Mouse (Mus musculus): ENCODE measurements at regions not wholly inside any gene's neighbourhood (a gene's known extent, or its start where the extent isn't known, plus 50 kb on each side); places are given as distances from the start of the nearest gene placed in this dataset.

DNA sequence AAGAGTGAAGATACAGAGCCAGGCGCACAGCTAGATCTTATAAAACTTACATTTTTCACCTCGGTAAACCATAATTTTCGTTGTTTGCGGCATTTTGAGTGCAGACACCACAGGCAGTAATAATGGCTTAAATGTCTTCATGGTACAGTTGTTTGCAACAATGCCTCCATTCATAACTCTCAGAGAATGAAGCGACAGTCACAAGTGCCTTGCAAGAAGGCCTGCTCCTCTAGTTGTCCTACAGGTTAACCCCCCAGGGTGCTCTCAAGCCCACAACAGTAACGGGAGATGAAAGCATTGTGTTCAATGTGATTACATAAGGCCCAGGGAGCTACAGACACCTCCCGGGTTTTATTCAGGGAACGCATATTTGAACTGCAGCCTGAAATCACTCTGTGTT, 150.1 kb upstream of the Fat1 start:
- Histone ChIP-seq H3K9me3 (ENCODE audit: control insufficient read depth, low read length) (no peaks in the 10 kb centered on the region), H3K36me3 (replicated peaks; ENCODE audit: control insufficient read depth, insufficient read depth) (no peaks in the 10 kb centered on the region), H3K27me3 (ENCODE audit: control insufficient read depth, insufficient read depth, low read length) (no peaks in the 10 kb centered on the region), H3K4me3 (replicated peaks; ENCODE audit: low read length) (no peak overlapping the region), H3K4me1 (replicated peaks; ENCODE audit: control insufficient read depth, insufficient read depth, low read length) (no peaks in the 10 kb centered on the region), H3K4me2 (replicated peaks) (no peak overlapping the region), H3K9ac (no peak overlapping the region), H3K27ac (no peak overlapping the region)
- no peak for ATAC-seq (ENCODE audit: low FRiP score)
- no peak for DNase-seq (ENCODE audit: low spot score)
- 31% methylated on average over 8 of the region's 8 CpGs for WGBS

- Histone ChIP-seq H3K4me1 (replicated peaks; ENCODE audit: control insufficient read depth, insufficient read depth, low read length) (no peaks in the 10 kb centered on the region), H3K4me2 (replicated peaks) (no peak overlapping the region), H3K36me3 (replicated peaks; ENCODE audit: control insufficient read depth, insufficient read depth) (no peaks in the 10 kb centered on the region), H3K27me3 (ENCODE audit: control insufficient read depth, insufficient read depth, low read length) (no peaks in the 10 kb centered on the region), H3K4me3 (replicated peaks; ENCODE audit: low read length) (no peak overlapping the region), H3K9me3 (ENCODE audit: control insufficient read depth, low read length) (no peaks in the 10 kb centered on the region), H3K9ac (no peak overlapping the region), H3K27ac (no peak overlapping the region)
- DNase-seq (ENCODE audit: low spot score) (no peak), ATAC-seq (ENCODE audit: low FRiP score) (no peak)
- WGBS = 88% methylated on average over 5 of the region's 5 CpGs
Measured at GRCm38 (mm10) chr8:44786740-44787139, 148.5 kb upstream of the Fat1 start.

DNA sequence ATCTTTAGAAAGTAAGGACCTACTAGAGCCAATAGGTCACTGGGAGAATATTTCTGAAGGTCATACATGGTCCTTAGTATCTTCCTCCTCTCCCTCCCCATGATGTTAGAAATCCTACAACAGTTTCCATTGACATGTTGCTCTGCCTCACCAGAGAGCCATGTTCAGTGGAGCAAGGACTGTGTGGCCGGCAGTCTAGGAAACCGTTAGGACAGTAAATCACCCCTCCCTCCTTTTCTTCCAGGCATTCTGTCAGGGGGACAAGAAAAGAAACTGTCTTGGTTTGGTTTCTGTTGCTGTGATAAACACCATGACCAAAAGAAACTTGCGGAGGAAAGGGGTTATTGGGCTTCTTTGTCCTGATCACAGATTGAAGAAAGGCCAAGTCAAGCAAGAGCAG, 147.0 kb upstream of the Fat1 start:
- Histone ChIP-seq H3K27ac (no peak overlapping the region), H3K27me3 (ENCODE audit: control insufficient read depth, insufficient read depth, low read length) (no peaks in the 10 kb centered on the region), H3K9ac (no peak overlapping the region), H3K4me2 (replicated peaks) (no peak overlapping the region), H3K4me1 (replicated peaks; ENCODE audit: control insufficient read depth, insufficient read depth, low read length) (no peaks in the 10 kb centered on the region), H3K36me3 (replicated peaks; ENCODE audit: control insufficient read depth, insufficient read depth) (no peaks in the 10 kb centered on the region), H3K9me3 (ENCODE audit: control insufficient read depth, low read length) (no peaks in the 10 kb centered on the region), H3K4me3 (replicated peaks; ENCODE audit: low read length) (no peak overlapping the region)
- no peak for ATAC-seq (ENCODE audit: low FRiP score)
- 62% methylated on average over 3 of the region's 3 CpGs for WGBS
- no peak for DNase-seq (ENCODE audit: low spot score)

DNA sequence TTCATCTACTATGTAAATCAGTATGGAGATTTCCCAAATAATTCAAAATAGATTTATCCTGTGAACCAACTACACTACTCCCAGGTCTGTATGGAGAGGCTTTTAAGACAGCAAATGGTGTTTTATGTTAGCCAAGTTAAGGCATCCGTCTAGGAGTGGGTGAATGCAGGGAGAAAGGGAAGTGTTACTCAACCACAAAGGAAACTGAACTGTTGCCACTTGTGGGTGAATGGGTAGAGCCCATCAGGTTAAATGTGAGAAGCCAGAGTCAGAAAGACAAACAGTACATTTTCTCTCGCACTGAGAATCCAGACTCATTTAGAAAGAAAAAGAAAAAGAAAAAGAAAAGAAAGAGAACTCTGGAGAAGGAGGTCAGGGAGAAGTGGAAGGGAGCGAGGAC, 135.7 kb upstream of the Fat1 start:
- Histone ChIP-seq H3K4me1 (replicated peaks; ENCODE audit: control insufficient read depth, insufficient read depth, low read length) (no peaks in the 10 kb centered on the region), H3K9ac (no peak overlapping the region), H3K27me3 (ENCODE audit: control insufficient read depth, insufficient read depth, low read length) (no peaks in the 10 kb centered on the region), H3K4me2 (replicated peaks) (no peak overlapping the region), H3K4me3 (replicated peaks; ENCODE audit: low read length) (no peak overlapping the region), H3K9me3 (ENCODE audit: control insufficient read depth, low read length) (no peaks in the 10 kb centered on the region), H3K36me3 (replicated peaks; ENCODE audit: control insufficient read depth, insufficient read depth) (no peaks in the 10 kb centered on the region), H3K27ac (no peak overlapping the region)
- DNase-seq (ENCODE audit: low spot score) = no peak
- 82% methylated on average over 3 of the region's 3 CpGs for WGBS
- ATAC-seq (ENCODE audit: low FRiP score) = no peak

DNA sequence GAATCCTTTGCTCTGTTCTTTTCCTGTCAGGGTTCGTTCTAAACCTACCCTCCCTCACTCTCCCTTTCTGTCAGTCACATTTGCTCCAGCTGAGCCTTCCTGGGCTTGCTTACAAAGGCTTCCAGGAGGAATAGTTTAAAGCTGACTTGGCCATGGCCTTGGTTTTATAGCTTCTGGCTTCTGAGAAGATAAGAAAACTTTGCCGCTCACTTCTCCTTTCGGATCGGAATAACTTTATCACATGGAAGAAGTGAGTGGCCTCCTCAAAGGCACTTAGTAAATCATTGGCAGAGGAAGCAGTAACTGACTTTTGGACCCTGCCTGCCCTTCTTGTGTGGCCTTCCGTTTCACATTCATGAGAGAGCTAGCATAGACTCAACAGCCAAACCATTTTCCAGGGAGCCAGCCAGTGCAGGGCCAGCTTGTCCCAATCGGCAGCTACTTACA, 134.4 kb upstream of the Fat1 start:
- DNase-seq (ENCODE audit: low spot score) (no peak), ATAC-seq (ENCODE audit: low FRiP score) (no peak)
- H3K9ac ChIP-seq = no peak overlapping the region
- H3K27me3 ChIP-seq (ENCODE audit: control insufficient read depth, insufficient read depth, low read length) = no peaks in the 10 kb centered on the region
- no peak overlapping the region for H3K27ac ChIP-seq
- H3K4me2 ChIP-seq (replicated peaks) = no peak overlapping the region
- WGBS = 44% methylated on average over 6 of the region's 6 CpGs
- no peaks in the 10 kb centered on the region for H3K9me3 ChIP-seq (ENCODE audit: control insufficient read depth, low read length)
- no peaks in the 10 kb centered on the region for H3K36me3 ChIP-seq (replicated peaks; ENCODE audit: control insufficient read depth, insufficient read depth)
- no peak overlapping the region for H3K4me3 ChIP-seq (replicated peaks; ENCODE audit: low read length)
- no peaks in the 10 kb centered on the region for H3K4me1 ChIP-seq (replicated peaks; ENCODE audit: control insufficient read depth, insufficient read depth, low read length)

DNA sequence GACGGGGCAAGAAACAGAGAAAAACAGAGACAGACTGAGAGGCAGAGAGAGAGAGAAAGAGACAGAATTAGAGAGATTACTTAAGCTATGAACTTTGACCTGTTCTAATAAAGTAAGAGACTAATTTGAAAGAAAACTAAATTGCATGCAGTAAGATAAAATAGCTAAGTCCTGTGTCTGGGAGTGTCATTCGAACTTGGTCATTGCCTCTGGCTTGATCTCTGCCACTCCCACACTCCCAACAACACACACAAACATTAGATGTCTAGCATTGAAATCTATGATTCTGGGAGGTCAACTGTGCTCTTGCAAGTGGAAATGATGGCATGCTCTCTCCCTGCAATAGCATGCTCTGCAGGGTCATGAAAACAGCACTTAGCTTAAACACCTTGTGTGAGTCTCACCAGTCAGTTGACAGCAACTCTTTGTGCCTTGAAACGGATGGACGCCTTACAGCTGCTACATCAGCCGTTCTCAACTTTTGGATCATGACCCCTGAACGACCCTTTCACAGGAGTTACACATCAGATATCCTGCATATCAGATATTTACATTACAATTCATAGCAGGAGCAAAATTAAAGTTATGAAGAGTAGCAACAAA, 133.5 kb upstream of the Fat1 start:
- H3K4me2 ChIP-seq (replicated peaks) = no peak overlapping the region
- H3K36me3 ChIP-seq (replicated peaks; ENCODE audit: control insufficient read depth, insufficient read depth) = no peaks in the 10 kb centered on the region
- no peak overlapping the region for H3K27ac ChIP-seq
- H3K4me3 ChIP-seq (replicated peaks; ENCODE audit: low read length) = no peak overlapping the region
- WGBS = 42% methylated on average over 6 of the region's 6 CpGs
- DNase-seq (ENCODE audit: low spot score) (no peak), ATAC-seq (ENCODE audit: low FRiP score) (no peak)
- no peaks in the 10 kb centered on the region for H3K4me1 ChIP-seq (replicated peaks; ENCODE audit: control insufficient read depth, insufficient read depth, low read length)
- H3K9me3 ChIP-seq (ENCODE audit: control insufficient read depth, low read length) = no peaks in the 10 kb centered on the region
- no peak overlapping the region for H3K9ac ChIP-seq
- H3K27me3 ChIP-seq (ENCODE audit: control insufficient read depth, insufficient read depth, low read length) = no peaks in the 10 kb centered on the region

DNA sequence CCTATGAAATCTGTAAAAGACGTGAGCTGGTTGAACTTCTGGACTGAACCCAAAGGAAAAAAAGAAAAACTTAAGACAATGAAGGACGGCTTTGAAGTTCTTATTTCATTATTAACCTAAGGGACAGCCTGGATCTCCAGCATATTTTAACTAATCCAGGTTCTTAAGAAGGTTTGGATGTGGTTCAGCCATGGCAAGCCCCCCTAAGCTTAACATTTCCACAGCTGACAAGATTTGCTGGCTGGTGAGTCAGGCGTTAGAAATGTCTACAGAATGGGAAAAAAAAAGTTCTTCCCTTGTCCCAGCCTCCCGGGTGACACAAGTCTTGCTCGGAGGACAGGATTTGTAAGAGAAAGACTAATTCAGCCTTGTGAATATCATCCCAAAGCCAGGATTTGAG, 132.9 kb upstream of the Fat1 start:
- Histone ChIP-seq H3K4me2 (replicated peaks) (no peak overlapping the region), H3K36me3 (replicated peaks; ENCODE audit: control insufficient read depth, insufficient read depth) (no peaks in the 10 kb centered on the region), H3K9me3 (ENCODE audit: control insufficient read depth, low read length) (no peaks in the 10 kb centered on the region), H3K9ac (no peak overlapping the region), H3K27ac (no peak overlapping the region), H3K4me1 (replicated peaks; ENCODE audit: control insufficient read depth, insufficient read depth, low read length) (no peaks in the 10 kb centered on the region), H3K4me3 (replicated peaks; ENCODE audit: low read length) (no peak overlapping the region), H3K27me3 (ENCODE audit: control insufficient read depth, insufficient read depth, low read length) (no peaks in the 10 kb centered on the region)
- WGBS = 55% methylated on average over 5 of the region's 5 CpGs
- ATAC-seq (ENCODE audit: low FRiP score) (no peak), DNase-seq (ENCODE audit: low spot score) (no peak)

DNA sequence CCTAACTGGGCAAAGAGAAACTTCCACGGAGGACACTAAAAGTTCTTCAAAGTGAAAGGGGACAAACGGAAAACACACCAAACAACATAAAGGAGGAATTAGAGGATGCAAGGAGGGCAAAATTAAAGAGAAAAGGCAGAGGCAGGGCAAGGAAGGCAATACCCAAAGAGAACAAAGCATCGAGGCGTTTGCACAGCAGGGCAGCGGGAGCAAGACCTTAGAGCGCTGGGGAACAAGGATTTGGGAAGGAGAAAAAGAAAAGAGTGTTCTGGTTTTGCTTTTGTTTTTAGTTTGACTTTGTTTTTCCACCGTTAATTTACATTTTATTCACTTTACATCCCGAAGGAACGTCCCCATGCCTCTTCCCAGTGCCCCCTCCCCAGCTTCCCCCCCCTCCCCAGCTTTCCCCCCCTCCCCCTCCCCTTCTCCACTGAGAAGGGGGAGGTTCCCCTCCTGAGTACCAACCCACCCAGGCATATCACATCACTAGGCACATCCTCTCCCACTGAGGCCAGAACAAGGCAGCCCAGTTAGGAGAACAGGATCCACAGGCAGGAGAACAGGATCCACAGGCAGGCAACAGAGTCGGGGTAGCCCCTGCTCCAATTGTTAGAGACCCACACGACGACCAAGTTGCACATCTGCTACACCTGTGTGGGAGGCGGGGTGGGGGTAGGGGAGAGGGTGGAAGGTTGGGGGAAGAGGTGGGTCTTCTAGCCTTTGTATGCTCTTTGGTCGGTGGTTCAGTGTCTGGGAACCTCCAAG, 130.7 kb upstream of the Fat1 start:
- no peak overlapping the region for H3K4me3 ChIP-seq (replicated peaks; ENCODE audit: low read length)
- no peak overlapping the region for H3K4me2 ChIP-seq (replicated peaks)
- no peaks in the 10 kb centered on the region for H3K4me1 ChIP-seq (replicated peaks; ENCODE audit: control insufficient read depth, insufficient read depth, low read length)
- ATAC-seq (ENCODE audit: low FRiP score) (no peak), DNase-seq (ENCODE audit: low spot score) (no peak)
- 24% methylated on average over 14 of the region's 14 CpGs for WGBS
- H3K9me3 ChIP-seq (ENCODE audit: control insufficient read depth, low read length) = no peaks in the 10 kb centered on the region
- no peak overlapping the region for H3K27ac ChIP-seq
- H3K27me3 ChIP-seq (ENCODE audit: control insufficient read depth, insufficient read depth, low read length) = no peaks in the 10 kb centered on the region
- no peaks in the 10 kb centered on the region for H3K36me3 ChIP-seq (replicated peaks; ENCODE audit: control insufficient read depth, insufficient read depth)
- no peak overlapping the region for H3K9ac ChIP-seq

GRCm38 (mm10) chr8:44805179-44805815, 129.9 kb upstream of the Fat1 start:
- Histone ChIP-seq H3K36me3 (replicated peaks; ENCODE audit: control insufficient read depth, insufficient read depth) (no peaks in the 10 kb centered on the region), H3K27ac (no peak overlapping the region), H3K4me2 (replicated peaks) (no peak overlapping the region), H3K4me3 (replicated peaks; ENCODE audit: low read length) (no peak overlapping the region), H3K27me3 (ENCODE audit: control insufficient read depth, insufficient read depth, low read length) (no peaks in the 10 kb centered on the region), H3K9me3 (ENCODE audit: control insufficient read depth, low read length) (no peaks in the 10 kb centered on the region), H3K4me1 (replicated peaks; ENCODE audit: control insufficient read depth, insufficient read depth, low read length) (no peaks in the 10 kb centered on the region), H3K9ac (no peak overlapping the region)
- ATAC-seq (ENCODE audit: low FRiP score) (no peak), DNase-seq (ENCODE audit: low spot score) (no peak)
- 70% methylated on average over 11 of the region's 11 CpGs for WGBS
